Mouse (Mus musculus) thymus, postnatal 0 days (tissue): Measurements from ENCODE around the gene Rps6kb2. TPM values are rescaled to one million over a fixed set of nuclear protein-coding genes. Genes with fewer than 3 reads are reported as not detected.

Experiments used
- DNase-seq: peaks from one replicate; pipeline ENCODE4 v3.0.0-alpha.2; 2015; ENCODE audit warnings: low spot score
- polyA plus RNA-seq: library from polyadenylated mRNA; unstranded; fragments of >200 nt; fragmentation: Nextera tagmentation; extraction: Ambion mirVana; gene quantifications from 2 replicates; pipeline ENCODE4 v1.2.1, GENCODE M21; 2015

Rps6kb2 gene
- 36.4 and 41.8 TPM in 2 replicates for polyA plus RNA-seq

DNA sequence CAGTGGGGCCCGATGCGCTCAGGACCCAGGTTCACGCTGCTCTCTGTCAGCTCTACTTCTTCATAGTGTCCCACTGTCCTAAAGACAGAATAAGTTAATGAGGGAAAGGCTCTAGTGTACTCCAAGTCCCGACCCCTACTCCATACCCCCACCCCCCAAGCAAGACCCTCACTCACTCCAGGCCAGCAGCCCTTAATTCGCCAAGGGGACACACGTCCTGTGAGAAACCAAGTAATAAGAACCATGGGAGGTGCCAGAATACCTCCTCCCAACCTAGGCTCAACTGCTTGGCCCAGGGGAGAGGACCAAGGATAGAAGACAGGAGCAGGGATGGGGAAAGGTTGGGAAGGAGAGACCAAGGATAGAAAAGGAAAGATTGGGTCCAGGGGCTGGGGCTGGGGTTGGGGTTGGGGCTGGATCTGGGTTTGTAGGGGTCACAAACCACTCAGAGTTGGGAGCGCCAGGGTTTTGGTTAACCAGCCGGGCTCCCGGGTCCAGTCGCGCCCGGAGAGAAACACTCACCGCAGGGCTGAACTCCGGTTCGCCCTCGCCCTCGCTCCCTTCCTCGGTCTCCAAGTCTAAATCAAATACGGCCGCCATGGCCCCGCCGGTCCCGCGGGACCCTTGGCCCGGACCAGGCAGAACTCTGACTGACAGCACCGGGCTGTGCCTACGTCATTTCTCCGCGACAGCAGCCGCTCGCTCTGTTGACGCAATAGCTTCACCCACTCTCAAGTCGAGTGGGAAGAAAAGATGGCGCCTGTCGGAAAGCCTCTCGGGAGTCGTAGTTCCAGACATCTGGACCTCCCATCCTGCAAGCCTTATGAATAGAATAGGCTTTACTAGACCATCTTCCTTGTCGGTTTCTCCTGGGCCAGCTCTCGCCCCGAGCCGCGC is at the start of gene Rps6kb2:
TSS of gene Rps6kb2 (minus strand) at position 709 of the 897 bp plus-strand sequence.
- peak; percentile 95 for DNase-seq

DNA sequence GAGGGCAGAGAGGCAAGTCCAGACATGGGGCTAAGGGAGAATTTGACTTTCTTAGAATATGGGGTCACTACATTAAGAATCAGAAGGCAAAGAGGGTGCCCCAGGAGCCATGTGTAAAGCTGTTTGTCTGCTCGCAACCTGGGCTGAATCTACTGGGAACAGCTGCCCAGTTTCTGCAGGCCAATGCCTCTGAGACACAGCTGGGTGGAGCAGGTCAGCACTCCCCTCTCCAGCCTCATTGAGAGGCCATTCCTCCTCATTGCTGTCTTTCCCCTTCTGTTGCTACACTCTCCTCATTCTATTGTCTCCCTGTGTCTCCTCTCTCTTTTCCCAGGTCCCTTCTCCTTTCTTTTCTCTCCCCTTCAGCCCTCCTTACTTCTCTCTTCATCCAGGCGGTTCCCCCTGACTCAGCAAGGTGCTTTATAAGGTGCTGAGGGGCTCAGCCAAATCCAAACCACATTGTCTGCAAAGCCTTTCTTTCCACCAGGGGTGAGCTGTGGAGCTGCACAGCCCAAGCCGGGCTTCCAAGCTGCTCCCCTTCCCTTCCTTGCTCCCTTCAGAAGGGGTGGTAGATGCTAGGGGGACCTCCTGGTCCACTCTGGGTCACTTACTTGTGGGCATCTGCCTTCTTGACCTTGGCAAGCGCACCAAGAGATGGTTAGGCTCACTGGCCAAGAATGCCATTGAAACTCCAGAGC is 48.9 kb upstream of the Rps6kb2 start:
- no peak for DNase-seq

DNA sequence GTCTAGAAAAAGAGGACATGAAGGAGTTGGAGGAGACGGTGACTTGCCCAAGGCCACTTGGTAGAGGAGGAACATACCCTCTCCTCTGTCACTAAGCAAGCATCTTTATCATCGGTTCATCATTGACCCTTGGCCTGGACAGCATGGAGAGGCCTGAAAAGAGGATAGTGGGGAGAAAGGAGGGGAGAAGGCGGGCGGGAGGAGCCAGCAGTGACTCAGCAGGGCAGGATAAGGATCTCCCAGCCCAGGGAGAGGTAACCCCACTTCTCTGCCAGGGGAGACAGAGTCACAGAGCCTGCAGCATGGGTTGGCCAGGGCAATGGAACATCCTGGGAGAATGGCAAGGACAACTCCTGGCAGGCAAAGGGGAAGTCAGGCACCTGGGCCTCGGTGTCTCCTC is 45.4 kb upstream of the Rps6kb2 start:
- DNase-seq = no peak

DNA sequence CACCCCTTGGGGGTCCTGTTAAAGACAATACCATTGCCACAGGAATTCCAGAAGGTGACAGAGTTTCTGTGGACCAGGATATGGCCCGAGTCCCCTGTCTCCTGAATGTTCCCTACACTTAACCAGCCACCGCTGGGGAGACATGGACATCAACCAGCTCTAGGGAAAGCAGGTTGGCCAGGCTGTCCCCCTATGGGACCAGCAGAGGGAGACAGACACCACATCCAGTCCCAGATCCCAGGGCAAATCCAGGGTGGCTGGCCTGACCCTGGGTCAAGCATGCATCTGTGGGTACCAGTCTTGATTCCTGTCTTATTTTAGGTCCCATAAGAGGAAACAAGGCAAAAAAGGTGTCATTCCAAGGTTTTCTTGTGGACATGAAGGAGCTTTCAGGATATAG is 43.8 kb upstream of the Rps6kb2 start:
- DNase-seq = peak; percentile 62

DNA sequence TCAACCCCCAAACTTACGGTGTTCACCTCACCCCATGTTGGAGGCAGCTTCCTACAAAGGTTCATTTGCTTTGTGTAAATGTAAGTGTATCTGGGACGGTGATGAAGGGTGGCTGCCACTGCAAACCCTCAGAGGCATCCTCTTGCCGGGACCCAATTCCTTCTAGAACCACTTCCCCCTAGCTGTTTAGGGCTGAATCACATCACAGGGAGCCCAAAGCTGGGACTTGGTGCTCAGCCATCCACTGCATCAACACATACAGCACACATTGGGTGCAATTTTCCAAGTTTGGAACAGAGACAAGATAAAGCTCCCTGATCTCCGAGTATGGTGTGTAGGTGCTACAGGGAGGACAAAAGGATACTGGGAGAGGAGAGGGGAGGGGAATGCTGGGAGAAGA is 41.7 kb upstream of the Rps6kb2 start:
- DNase-seq = no peak

DNA sequence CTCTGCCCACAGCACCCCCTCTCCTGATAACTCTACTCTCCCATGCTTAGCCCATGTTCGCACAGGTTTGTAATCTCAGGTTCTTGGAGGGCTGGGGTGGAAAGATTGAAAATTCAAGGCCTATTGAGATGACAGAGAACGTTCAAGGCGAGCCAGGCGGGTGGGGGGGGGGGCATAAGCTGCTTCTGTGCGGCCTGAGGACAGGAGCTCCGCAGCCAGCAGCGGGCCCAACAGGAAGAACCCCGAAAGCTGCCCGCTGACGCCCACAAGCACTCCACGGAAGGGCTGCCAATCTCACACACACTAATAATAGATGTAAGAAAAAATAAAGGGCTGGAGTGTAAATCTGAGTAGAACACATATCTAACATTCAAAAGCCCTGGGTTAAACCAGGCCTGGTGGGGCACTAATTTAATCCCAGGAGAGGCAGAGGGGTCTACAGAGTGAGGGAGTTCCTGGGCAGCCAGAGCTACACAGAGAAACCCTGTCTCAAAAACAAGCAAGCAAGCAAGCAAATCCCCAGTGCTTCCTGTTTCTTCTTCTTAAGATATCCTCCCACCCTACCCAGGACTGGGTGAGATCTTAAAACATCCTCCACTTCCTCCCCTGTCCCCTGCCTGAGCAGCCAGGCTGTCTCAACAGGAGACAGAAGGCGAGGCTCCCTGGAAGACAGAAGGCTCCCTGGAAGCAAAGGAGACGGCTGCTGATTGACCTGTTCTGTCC is 40.6 kb upstream of the Rps6kb2 start:
- peak; percentile 66 for DNase-seq

DNA sequence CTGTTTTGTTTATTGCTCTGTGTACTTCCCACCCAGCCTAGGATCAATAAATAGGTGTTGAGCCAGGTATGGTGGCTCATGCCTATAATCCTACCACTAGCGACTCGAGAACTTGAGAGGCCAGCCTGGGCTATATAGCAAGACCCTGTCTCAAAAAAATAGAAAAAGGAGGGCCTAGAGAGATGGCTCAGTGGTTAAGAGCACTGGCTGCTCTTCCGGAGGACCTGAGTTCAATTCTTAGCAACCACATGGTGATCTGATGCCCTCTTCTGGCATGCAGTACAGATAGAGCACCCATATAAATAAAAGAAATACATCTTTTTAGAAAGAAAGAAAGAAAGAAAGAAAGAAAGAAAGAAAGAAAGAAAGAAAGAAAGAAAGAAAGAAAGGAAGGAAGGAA is 40.0 kb upstream of the Rps6kb2 start:
- DNase-seq = peak; percentile 39

DNA sequence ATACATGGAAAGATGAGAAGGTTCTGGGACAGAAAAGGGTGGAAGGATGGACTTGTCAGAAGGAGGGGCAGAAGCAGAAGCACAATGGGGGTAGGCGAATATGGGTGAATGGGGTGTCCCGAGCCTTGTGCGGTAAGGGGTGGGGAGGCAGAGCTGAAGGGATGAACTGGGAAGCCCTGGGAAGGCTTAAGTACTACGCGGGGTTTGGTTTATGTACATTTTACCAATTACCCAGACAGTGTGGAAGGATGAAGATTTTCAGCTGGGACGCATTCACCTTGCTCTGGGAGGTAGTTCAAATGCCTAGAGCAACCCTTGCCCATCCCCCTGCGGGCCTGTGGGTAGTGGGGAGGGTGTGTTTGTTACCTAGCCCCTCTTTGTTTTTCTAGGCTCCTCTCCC is 39.0 kb upstream of the Rps6kb2 start:
- no peak for DNase-seq

DNA sequence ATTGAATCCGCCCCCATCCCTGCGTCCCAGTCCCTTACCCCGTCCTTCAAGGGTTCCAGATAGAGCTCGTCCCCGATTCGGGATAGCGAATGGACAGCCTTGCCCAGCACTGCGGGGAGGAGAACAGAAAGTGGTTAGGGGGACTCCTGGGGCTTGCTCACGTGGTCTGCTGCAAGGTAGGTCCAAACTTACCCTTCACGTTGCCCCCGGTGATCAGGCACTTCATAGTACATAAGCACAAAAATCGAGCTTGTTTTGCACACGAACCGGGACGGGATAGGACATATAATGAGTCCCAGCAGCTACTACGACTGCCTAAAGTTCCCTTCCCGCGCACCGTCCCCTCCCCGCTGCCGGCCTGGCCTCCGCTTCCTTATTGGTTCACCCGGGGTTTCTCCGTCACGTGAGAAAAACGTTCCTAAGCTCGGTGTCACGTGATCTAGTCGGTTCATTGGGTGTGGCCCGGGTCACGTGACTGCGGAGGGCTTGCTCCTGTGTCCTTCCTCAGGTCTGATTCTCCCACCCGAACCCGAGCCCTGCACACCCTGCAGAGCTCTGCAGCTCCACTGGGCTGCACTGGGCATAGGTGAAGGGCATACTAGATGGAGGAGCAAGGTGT is 38.2 kb upstream of the Rps6kb2 start, which contains the start of gene Rad9a:
TSS of gene Rad9a (minus strand) at position 372 of the 619 bp plus-strand sequence.
- DNase-seq = peak; percentile 96

DNA sequence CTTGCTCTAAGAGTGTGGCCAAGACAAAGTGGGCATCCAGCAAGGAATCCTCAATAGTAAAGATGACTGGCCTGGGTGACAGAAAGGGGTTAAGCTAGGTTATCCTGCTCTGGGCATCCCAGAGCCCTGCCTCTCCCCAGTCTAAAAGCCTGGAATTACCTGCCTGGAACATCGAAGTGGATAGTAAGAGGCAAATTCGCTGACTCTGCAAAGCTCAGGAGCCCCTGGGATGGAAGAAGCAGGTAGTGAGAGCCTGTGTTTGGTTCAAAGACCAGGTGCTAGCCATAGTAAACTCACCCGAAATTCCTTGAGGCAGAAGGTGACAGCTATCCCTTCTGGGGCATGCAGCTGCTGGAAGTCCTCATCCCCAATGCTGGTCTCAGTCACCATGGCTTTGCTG is 34.0 kb upstream of the Rps6kb2 start:
- DNase-seq = no peak

DNA sequence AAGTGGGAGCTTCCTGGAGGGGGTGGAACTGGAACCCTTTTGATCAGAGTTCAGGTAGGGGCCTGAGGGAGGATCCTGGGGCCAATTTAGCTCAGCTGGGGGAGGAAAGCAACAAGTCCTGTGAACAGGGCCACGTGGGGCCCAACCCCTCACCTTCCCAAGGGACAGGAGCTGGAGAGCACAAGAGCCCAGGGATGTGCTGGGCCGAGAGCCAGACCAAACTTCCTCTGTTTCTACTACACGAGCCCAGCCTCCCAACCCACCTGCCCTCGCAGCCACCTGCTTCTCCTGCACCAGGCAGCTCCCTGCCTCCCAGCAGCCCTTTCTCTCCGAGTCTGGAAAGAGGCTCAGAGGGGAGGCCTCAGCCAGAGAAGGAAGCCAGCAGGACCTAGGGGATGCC is 33.4 kb upstream of the Rps6kb2 start:
- no peak for DNase-seq

DNA sequence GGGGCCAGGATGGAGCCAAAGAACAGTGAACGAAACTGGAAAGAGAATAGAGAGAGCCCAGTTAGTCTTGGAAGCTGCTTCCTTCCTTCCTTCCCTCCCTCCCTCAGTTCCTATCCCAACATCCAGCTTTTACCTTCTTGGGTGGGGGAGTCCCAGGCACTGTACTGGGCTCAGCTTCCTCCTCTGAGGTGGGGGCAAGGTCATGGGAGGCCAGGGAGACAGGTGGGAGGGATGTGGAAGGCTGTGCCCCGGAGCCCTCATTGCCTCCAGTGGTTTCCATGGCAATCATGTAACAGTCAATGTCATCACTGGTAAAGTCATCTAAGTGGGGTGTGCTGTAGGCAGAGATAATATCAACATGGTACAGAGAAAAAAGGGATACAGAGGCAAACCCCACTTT is 32.9 kb upstream of the Rps6kb2 start:
- no peak for DNase-seq

DNA sequence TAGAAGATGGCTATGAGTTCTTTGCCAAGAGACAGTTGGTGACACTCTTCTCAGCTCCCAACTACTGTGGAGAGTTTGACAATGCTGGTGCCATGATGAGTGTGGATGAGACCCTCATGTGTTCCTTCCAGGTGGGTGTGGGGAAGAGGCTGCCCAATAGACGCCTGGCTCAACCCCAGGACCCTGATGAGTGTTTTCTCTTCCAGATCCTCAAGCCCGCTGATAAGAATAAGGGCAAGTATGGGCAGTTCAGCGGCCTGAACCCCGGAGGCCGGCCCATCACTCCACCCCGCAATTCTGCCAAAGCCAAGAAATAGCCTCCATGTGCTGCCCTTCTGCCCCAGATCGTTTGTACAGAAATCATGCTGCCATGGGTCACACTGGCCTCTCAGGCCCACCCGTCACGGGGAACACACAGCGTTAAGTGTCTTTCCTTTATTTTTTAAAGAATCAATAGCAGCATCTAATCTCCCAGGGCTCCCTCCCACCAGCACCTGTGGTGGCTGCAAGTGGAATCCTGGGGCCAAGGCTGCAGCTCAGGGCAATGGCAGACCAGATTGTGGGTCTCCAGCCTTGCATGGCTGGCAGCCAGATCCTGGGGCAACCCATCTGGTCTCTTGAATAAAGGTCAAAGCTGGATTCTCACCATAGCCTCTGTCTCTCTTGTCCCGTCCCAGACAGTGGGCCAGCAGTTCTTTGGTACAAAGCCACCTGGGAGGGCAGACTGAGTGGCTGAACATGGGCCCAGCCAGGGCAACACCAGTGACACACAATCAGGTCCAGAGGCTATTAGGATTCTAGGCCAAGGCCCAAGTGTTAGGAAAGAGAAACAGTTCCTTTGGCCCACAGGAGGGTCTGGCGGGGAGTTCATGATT is 31.9 kb upstream of the Rps6kb2 start:
- no peak for DNase-seq

DNA sequence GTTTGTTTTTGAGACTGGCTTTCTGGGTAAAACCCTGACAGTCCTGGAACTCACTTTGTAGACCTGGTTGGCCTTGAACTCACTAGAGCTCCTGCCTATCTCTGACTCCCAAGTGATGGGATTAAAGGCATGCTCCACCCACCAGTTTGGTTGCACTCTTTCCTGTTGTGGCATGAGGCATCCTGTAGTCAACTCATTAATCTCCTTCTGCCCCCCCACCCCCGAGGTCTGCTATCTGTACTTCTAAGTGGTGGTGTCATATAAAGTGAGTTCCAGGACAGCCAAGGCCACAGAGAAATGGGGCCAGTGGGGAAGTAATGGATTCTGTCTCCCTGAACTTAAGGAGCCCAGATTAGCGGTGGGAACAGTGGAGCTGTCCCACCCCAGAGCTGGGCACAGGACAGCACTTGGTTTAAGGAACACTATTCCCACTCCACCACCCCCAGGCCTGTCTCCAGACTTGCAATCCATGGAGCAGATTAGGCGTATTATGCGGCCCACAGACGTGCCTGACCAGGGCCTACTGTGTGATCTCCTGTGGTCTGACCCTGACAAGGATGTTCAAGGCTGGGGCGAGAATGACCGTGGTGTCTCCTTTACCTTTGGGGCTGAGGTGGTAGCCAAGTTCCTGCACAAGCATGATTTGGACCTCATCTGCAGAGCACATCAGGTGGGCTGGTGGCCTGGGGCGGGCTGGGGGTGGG is 31.0 kb upstream of the Rps6kb2 start:
- no peak for DNase-seq

DNA sequence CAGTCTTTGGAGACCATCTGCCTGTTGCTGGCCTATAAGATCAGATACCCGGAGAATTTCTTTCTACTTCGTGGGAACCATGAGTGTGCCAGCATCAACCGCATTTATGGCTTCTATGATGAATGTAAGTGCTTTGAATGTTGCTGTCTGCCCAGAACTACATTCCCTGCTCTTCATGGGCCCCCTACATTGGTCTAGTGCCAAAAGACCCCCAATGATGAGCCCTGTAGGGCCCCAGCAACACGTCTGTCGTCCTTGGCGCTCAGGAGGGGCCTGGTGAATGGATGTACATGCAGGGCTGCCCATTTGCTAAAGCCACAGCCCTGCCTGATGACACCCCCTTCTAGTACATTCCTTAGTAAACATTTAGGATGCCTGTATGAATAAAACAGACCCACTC is 30.0 kb upstream of the Rps6kb2 start:
- no peak for DNase-seq

DNA sequence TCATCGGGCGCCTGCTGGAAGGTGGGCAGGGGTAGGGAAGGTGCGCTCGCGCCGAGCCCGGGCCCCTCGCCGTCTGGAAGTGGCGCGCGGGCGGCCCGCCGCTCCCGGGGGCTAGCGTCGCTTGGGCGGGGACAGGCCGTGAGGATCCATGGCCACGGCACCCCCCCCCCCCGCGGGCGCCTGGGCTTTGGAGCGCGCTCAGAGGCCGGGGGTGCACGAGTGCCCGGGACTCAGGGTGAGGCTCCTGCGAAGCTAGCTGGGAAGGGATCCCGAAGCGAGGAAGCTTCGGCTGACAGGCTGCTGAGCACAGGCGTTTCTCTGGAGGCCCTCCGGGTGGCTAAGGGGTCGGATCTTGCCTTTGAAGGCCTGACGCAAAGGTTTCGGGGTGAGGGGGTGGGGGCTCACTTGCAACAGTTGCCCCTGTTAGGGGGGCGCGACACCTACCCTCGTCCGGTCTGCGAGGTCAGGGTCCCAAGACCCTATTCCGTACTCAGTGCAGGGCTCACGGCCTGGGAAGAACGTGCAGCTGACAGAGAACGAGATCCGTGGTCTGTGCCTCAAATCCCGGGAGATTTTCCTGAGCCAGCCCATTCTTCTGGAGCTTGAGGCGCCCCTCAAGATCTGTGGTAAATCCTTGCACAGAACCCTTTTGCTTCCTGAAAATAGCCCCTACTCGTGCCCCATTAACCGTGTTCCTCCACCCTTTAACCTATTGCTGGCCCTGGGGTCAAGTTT is 29.3 kb upstream of the Rps6kb2 start:
- no peak for DNase-seq

DNA sequence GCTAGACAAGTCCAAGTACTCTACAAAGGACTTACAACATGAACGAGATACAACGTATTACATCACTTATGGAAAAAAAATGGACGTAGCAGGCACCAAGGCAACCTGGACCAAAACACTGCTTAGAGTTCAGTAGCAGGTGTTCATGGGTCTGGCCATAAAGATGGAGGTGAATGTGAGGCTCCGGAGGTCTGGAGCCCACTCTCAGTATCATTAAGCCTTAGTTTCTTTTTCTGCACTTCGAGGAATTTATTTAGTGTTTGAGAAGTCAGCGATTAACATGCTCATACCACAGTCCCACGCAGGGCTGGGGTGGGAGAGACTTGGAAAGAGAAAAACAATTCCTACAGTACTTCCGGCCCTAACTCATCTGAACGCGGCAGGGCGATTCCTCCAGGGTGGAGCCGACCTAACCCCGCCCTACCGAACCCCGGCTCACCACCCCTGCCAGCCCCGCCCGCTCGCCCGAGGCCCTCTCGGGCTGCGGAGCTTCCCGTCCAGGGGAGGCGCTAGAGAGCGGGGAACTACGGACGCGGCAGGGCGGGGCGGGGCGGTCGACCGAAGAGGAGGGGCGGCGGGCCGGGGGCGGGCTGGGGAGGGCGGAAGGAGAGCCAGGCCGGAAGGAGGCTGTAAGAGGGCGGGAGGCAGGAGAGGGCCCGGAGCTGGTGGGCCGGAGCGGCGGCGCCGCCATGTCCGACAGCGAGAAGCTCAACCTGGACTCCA is 28.5 kb upstream of the Rps6kb2 start, which contains the start of gene Ppp1ca:
TSS of gene Ppp1ca (plus strand) at position 538 of the 723 bp plus-strand sequence.
- DNase-seq = peak; percentile 97

DNA sequence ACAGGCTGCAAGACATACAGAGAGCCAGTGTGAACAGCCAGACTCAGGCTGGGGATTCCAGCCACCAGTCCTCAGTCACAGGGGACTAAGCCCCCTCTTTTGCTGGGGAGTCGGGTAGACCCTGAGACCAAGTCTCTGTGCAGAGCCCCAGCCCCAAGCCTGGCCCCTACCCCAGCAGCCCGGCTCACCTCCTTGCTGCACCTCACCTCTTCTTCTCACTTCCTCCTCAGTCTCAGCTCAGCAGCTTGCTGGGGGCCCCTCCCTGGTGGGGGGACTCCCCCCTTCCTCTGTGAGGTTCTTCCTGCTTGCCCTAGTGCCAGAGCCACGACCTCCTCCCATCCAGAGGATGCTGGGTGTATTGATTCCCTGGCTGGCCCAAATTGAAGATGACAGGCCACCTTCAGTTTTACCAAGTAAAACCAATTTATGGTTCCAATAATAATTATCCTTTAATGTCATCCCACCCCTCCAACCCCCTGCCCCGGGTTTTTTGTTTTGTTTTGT is 27.7 kb upstream of the Rps6kb2 start, which contains the start of gene Tbc1d10c:
TSS of gene Tbc1d10c (minus strand) at position 454 of the 504 bp plus-strand sequence.
- peak; percentile 89 for DNase-seq
